Mouse (Mus musculus) lung, adult 2 months (tissue): ENCODE results near the gene Slc22a17.

ENCODE experiments used
- CTCF ChIP-seq: fragments of 200-500 bp; IDR thresholded peaks from 2 replicates; pipeline ENCODE4 v1.5.1; 2011; ENCODE audit warnings: mild to moderate bottlenecking, low read length, control low read depth; ENCODE audit not compliant: insufficient read depth
- POLR2A ChIP-seq: fragments of 200-500 bp; IDR thresholded peaks from 2 replicates; pipeline ENCODE4 v1.6.1; 2011; ENCODE audit warnings: low read depth, mild to moderate bottlenecking, control low read depth, low read length, borderline replicate concordance; ENCODE audit errors: extremely low read depth

DNA sequence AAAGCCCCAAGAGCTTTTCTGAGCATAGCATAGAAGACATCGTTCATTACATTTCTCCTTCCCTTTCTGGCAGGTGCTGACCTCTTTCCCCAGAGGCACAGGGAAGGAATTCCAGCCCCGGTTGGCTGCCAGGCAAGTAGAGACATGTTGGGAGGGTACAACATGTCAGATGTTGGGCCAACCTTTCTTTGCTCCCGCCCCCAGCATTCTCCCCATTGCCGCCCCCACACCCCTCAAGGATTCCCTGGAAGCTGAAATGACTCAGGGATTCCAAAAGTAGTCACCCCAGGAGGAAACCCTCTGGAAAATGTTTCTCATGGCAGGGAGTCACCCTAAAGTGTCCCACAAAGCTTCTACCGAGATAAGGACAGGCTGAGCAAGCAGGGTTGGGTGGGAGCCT is 16.9 kb upstream of the Slc22a17 start:
- TF ChIP-seq CTCF (no peak), POLR2A (no peak)
